Mouse (Mus musculus) heart, adult 11 months (tissue): ENCODE measurements at regions not wholly inside any gene's neighbourhood (a gene's known extent, or its start where the extent isn't known, plus 50 kb on each side); places are given as distances from the start of the nearest gene placed in this dataset.

Experiments
- DNase-seq: peaks from one replicate; pipeline ENCODE4 v3.0.0; 2022

DNA sequence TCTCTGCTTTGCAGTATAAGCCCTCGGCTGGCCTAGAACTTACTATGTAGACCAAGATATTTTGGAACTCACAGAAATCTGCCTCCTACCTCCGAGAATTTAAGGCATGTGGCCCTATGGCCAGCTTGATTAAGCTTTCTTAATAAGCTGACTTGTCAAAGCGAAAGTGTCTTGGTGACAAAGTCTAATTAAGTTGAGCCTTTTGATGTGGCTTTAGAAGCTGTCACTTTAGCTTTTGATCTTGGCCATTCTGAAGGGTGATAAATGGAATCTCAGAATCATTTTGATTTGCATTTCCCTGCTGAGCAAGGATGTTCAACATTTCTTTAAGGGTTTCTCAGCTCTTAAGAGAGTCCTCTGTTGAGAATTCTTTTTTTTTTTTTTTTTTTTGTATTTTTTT is 67.6 kb upstream of the Tdrd3 start:
- DNase-seq = no peak

DNA sequence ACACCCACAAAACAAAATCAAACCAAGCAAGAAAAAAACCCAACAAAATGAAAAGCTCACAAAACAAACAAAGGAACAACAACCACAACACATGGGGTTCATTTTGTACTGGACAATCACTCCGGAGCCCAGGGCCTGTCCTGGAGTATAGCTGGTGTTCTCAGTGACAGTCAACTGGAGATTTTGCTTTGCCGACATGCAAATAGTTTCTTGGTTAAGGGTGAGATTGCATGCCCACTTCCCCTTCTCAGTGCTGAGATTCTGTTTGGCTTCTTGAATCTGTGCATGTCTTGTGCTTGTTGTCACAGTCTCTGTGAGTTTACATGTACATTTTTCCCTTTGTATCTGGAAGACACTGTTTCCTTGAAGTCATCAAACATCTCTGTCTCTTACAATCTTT is 50.6 kb upstream of the Tdrd3 start:
- no peak for DNase-seq
